Mouse (Mus musculus): Measurements from ENCODE around the gene Ip6k2. TPM values are rescaled to one million over a fixed set of nuclear protein-coding genes. Genes with fewer than 3 reads are reported as not detected.

Gene Ip6k2
- 83.0 and 93.8 TPM in 2 replicates for polyA plus RNA-seq (2011; ENCODE audit: insufficient read length, low read depth, missing spikeins)

- peak within 1 kb of the TSS; percentile 92 for H3K4me3 ChIP-seq (ENCODE audit: insufficient read depth, low read length)
- no peak within 1 kb of the TSS for H3K27ac ChIP-seq (ENCODE audit: insufficient read depth, low read length)
- peaks cover 9% of the 10 kb centered on the region for H3K4me1 ChIP-seq (ENCODE audit: control insufficient read depth, insufficient read depth, low read length)
- no peak for TF ChIP-seq CTCF (IDR thresholded peaks at IDR 0.05; ENCODE audit: borderline replicate concordance, insufficient read depth, low read length)
- peak; percentile 60 for TF ChIP-seq POLR2A (IDR thresholded peaks at IDR 0.05; ENCODE audit: low read depth, low read length)
Measured at GRCm38 (mm10) chr9:108783548-108784463, at the start of gene Ip6k2. Ip6k2 (plus strand) TSS chr9:108783796.

DNA sequence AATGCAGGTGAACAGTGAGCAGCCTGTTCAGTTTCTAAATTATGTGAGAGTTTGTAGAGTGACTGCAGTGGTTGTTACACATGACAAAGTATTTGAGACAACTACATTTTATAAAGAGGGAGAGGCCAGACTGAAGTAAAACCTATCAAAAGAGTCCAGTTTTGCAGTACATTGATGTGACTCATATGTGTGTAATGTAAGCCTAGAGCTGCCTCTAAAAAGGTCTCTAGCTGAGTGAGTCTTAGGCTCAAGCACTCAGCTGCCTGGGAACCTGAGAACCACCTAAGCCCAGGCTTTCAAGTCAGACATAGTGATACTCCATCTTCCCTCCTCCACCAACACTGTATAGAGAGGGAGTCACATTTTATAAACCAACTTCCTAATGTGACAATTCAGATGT is 49.0 kb upstream of the Ip6k2 start:
- Histone ChIP-seq H3K4me3 (ENCODE audit: insufficient read depth, low read length) (no peak overlapping the region), H3K4me1 (ENCODE audit: control insufficient read depth, insufficient read depth, low read length) (peaks cover 9% of the 10 kb centered on the region), H3K27ac (ENCODE audit: insufficient read depth, low read length) (peak overlapping the region; percentile 81)
- no peak for TF ChIP-seq POLR2A (IDR thresholded peaks at IDR 0.05; ENCODE audit: low read depth, low read length)
- no peak for TF ChIP-seq CTCF (IDR thresholded peaks at IDR 0.05; ENCODE audit: borderline replicate concordance, insufficient read depth, low read length)

GRCm38 (mm10) chr9:108739239-108739638 is 44.4 kb upstream of the Ip6k2 start:
- TF ChIP-seq POLR2A (IDR thresholded peaks at IDR 0.05; ENCODE audit: low read depth, low read length): no peak
- TF ChIP-seq CTCF (IDR thresholded peaks at IDR 0.05; ENCODE audit: borderline replicate concordance, insufficient read depth, low read length): no peak
- peak overlapping the region; percentile 88 for H3K27ac ChIP-seq (ENCODE audit: insufficient read depth, low read length)
- peaks cover 7% of the 10 kb centered on the region for H3K4me1 ChIP-seq (ENCODE audit: control insufficient read depth, insufficient read depth, low read length)
- no peak overlapping the region for H3K4me3 ChIP-seq (ENCODE audit: insufficient read depth, low read length)

GRCm38 (mm10) chr9:108740062-108740461 is 43.5 kb upstream of the Ip6k2 start:
- no peak for TF ChIP-seq POLR2A (IDR thresholded peaks at IDR 0.05; ENCODE audit: low read depth, low read length)
- TF ChIP-seq CTCF (IDR thresholded peaks at IDR 0.05; ENCODE audit: borderline replicate concordance, insufficient read depth, low read length): no peak
- H3K4me3 ChIP-seq (ENCODE audit: insufficient read depth, low read length): no peak overlapping the region
- 0 out of 2 replicates have a peak overlapping the region, but pooled peaks have one; percentile 30 for H3K27ac ChIP-seq (ENCODE audit: insufficient read depth, low read length)

GRCm38 (mm10) chr9:108742048-108742447 is 41.5 kb upstream of the Ip6k2 start:
- no peak overlapping the region for H3K4me3 ChIP-seq (ENCODE audit: insufficient read depth, low read length)
- TF ChIP-seq CTCF (IDR thresholded peaks at IDR 0.05; ENCODE audit: borderline replicate concordance, insufficient read depth, low read length) (no peak), POLR2A (IDR thresholded peaks at IDR 0.05; ENCODE audit: low read depth, low read length) (no peak)
- H3K4me1 ChIP-seq (ENCODE audit: control insufficient read depth, insufficient read depth, low read length): peaks cover 6% of the 10 kb centered on the region
- H3K27ac ChIP-seq (ENCODE audit: insufficient read depth, low read length): no peak overlapping the region

More at GRCm38 (mm10) chr9:108740062-108740461, 43.5 kb upstream of the Ip6k2 start:
- peaks cover 2% of the 10 kb centered on the region for H3K4me1 ChIP-seq (ENCODE audit: control insufficient read depth, insufficient read depth, low read length)

- Histone ChIP-seq H3K27ac (ENCODE audit: insufficient read depth, low read length) (no peak overlapping the region), H3K4me3 (ENCODE audit: insufficient read depth, low read length) (no peak overlapping the region), H3K4me1 (ENCODE audit: control insufficient read depth, insufficient read depth, low read length) (peaks cover 6% of the 10 kb centered on the region)
- no peak for TF ChIP-seq CTCF (IDR thresholded peaks at IDR 0.05; ENCODE audit: borderline replicate concordance, insufficient read depth, low read length)
- no peak for TF ChIP-seq POLR2A (IDR thresholded peaks at IDR 0.05; ENCODE audit: low read depth, low read length)
Measured at GRCm38 (mm10) chr9:108746876-108747499, 36.6 kb upstream of the Ip6k2 start.

DNA sequence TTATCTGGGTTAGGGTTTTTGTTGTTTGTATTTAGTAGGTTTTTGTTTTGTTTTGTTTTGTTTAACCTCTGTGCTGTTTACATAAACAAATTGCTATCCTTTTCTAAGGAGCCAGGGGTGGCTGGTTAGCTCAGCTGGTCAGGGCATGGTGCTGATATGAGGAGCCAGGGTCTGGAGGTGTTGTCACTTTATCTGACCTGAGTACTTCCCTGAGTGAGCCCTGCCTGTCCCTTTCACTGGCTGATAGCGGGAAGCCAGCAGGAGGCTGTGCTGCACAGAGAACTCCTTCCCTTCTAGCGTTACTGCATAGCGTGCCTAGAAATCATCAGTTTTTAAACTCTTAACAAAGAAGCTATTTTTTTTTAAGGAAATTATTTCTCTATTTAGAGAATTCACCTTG is 35.9 kb upstream of the Ip6k2 start:
- Histone ChIP-seq H3K4me3 (ENCODE audit: insufficient read depth, low read length) (no peak overlapping the region), H3K4me1 (ENCODE audit: control insufficient read depth, insufficient read depth, low read length) (peaks cover 6% of the 10 kb centered on the region), H3K27ac (ENCODE audit: insufficient read depth, low read length) (no peak overlapping the region)
- TF ChIP-seq POLR2A (IDR thresholded peaks at IDR 0.05; ENCODE audit: low read depth, low read length): no peak
- TF ChIP-seq CTCF (IDR thresholded peaks at IDR 0.05; ENCODE audit: borderline replicate concordance, insufficient read depth, low read length): no peak

DNA sequence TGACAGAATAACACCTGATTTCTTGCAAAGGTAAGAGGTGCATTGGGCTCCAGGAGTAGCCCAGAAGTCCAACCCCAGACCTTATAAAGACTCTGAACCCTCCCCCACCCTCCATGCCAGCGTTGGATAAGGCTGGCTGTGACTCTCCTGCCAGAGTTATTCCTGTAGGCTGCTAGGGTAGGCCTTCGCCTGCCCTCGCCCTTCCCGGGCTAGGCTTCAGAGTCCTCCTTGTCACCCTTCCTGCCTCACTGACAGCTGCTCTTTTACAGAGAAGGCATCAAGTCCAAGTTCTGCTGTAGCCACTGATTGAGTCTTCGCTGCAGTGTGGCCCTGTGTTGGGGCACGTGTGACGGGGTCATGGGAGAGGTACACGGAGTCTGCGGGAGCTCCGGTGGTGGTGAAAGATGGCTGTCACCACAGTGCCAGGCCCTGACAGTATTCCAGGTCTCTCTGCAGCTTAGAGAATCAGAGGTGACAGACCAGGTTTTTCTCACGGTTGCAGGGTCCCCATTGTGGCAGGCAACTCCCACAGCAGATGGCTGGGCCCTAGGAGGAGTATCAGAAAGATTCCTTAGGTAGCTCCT is 34.9 kb upstream of the Ip6k2 start:
- H3K4me1 ChIP-seq (ENCODE audit: control insufficient read depth, insufficient read depth, low read length): peaks cover 6% of the 10 kb centered on the region
- no peak overlapping the region for H3K4me3 ChIP-seq (ENCODE audit: insufficient read depth, low read length)
- no peak for TF ChIP-seq POLR2A (IDR thresholded peaks at IDR 0.05; ENCODE audit: low read depth, low read length)
- no peak for TF ChIP-seq CTCF (IDR thresholded peaks at IDR 0.05; ENCODE audit: borderline replicate concordance, insufficient read depth, low read length)
- H3K27ac ChIP-seq (ENCODE audit: insufficient read depth, low read length): no peak overlapping the region

GRCm38 (mm10) chr9:108750616-108751015 is 33.0 kb upstream of the Ip6k2 start:
- H3K4me3 ChIP-seq (ENCODE audit: insufficient read depth, low read length): no peak overlapping the region
- no peak overlapping the region for H3K27ac ChIP-seq (ENCODE audit: insufficient read depth, low read length)
- TF ChIP-seq CTCF (IDR thresholded peaks at IDR 0.05; ENCODE audit: borderline replicate concordance, insufficient read depth, low read length) (no peak), POLR2A (IDR thresholded peaks at IDR 0.05; ENCODE audit: low read depth, low read length) (no peak)
- H3K4me1 ChIP-seq (ENCODE audit: control insufficient read depth, insufficient read depth, low read length): peaks cover under 1% of the 10 kb centered on the region; the same call in 1 of the 2 replicates

Data from embryonic fibroblast, embryonic 13.5 days (primary cell).